Mouse (Mus musculus) intestine, embryonic 15.5 days (tissue): ENCODE measurements at regions not wholly inside any gene's neighbourhood (a gene's known extent, or its start where the extent isn't known, plus 50 kb on each side); places are given as distances from the start of the nearest gene placed in this dataset.
A peak's percentile ranks its signal among the peaks of the same experiment; 100 is the strongest.

Experiments
- ATAC-seq: fragments of 200-750 bp; cut with Nextera tagmentation; 2 replicates; pipeline ENCODE4 v1.8.0; 2017; ENCODE audit warnings: moderate TSS enrichment, moderate library complexity
- H3K27ac ChIP-seq: fragments of 300-500 bp; sonication (generic); 2 replicates; pipeline ENCODE4 v1.5.1; 2015; ENCODE audit warnings: mild to moderate bottlenecking, inconsistent platforms
- H3K27me3 ChIP-seq: fragments of 300-500 bp; sonication (generic); replicated peaks from 2 replicates; pipeline ENCODE4 v1.6.1; 2015; ENCODE audit warnings: inconsistent platforms
- H3K36me3 ChIP-seq: fragments of 300-500 bp; sonication (generic); 2 replicates; pipeline ENCODE4 v1.6.1; 2015; ENCODE audit warnings: inconsistent platforms
- H3K4me1 ChIP-seq: fragments of 300-500 bp; sonication (generic); replicated peaks from 2 replicates; pipeline ENCODE4 v1.6.1; 2015; ENCODE audit warnings: inconsistent platforms
- H3K4me2 ChIP-seq: fragments of 300-500 bp; sonication (generic); replicated peaks from 2 replicates; pipeline ENCODE4 v1.6.1; 2015; ENCODE audit warnings: mild to moderate bottlenecking, inconsistent platforms
- H3K4me3 ChIP-seq: fragments of 300-500 bp; sonication (generic); replicated peaks from 2 replicates; pipeline ENCODE4 v1.5.1; 2015; ENCODE audit warnings: inconsistent platforms
- H3K9ac ChIP-seq: fragments of 300-500 bp; sonication (generic); 2 replicates; pipeline ENCODE4 v1.6.1; 2015; ENCODE audit warnings: inconsistent platforms
- H3K9me3 ChIP-seq: fragments of 300-500 bp; sonication (generic); 2 replicates; pipeline ENCODE4 v1.6.1; 2016; ENCODE audit warnings: inconsistent platforms
- WGBS: fragments of 180-500 bp; shearing (Covaris S2); methylation state at CpG from one replicate; pipeline ENCODE4 v1.1.7; 2015; 5-methylcytosine and 5-hydroxymethylcytosine counted together

DNA sequence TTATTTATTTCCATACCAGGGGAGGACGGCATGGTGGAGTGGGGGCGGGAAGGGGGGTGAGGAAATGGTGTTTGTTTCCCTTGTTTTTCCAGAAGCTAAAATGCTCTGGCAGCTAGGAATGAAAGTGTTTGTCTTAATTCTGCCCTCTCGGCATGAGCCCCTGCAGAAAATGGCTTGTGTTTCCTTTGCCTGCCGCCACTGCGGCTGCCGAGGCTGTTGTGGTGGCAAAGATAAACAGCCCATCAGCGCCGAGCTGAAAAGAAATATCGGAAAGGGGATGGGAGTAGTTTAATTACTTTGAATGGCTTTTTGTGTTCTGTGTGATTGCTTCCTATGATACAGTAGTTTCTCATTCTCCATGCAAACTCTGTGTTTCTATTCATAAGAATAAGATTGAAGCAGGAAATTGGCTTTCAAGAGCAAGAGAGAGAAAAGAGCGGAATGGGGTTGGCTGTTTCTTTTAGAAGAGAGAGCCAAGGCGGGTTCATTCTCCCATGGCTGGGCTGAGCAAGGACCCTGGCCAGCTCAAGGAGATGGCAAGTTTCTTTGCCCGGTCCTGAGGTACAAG, 2512.2 kb upstream of the 5930422O12Rik start:
- H3K27ac ChIP-seq = no peak overlapping the region
- no peaks in the 10 kb centered on the region for H3K9me3 ChIP-seq
- ATAC-seq = no peak
- H3K4me3 ChIP-seq = peak overlapping the region; percentile 36
- WGBS = 9% methylated on average over 12 of the region's 12 CpGs
- peak overlapping the region; percentile 81 for H3K4me2 ChIP-seq
- H3K9ac ChIP-seq = 0 out of 2 replicates have a peak overlapping the region, but pooled peaks have one; percentile 34
- H3K36me3 ChIP-seq = no peaks in the 10 kb centered on the region
- 0 out of 2 replicates have a peak, but pooled peaks cover 4% of the 10 kb centered on the region for H3K4me1 ChIP-seq
- no peaks in the 10 kb centered on the region for H3K27me3 ChIP-seq

DNA sequence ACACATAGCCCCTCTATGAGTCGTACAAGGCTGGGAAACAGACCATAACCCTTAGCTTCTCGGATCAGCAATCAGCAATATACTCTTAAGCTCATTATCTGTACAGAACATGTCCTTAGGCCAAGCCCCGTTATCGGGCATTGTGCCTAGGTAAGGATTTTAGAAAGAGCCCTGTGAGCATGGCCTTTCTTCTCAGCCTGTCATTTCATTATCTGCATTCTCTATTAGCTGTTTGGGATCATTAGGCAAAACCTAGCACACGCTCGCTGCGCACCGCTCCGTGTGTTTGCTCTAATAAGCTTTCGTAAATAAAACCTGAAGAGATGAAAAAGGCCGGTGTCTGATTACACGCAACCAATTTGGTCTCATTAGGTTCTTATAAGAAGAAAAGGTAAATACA, 2507.1 kb upstream of the 5930422O12Rik start:
- no peak overlapping the region for H3K4me3 ChIP-seq
- no peaks in the 10 kb centered on the region for H3K27me3 ChIP-seq
- no peak for ATAC-seq
- H3K9me3 ChIP-seq = no peaks in the 10 kb centered on the region
- H3K9ac ChIP-seq = no peak overlapping the region
- H3K4me2 ChIP-seq = no peak overlapping the region
- WGBS = 73% methylated on average over 12 of the region's 12 CpGs
- no peak overlapping the region for H3K27ac ChIP-seq
- H3K4me1 ChIP-seq = no peaks in the 10 kb centered on the region
- H3K36me3 ChIP-seq = no peaks in the 10 kb centered on the region

DNA sequence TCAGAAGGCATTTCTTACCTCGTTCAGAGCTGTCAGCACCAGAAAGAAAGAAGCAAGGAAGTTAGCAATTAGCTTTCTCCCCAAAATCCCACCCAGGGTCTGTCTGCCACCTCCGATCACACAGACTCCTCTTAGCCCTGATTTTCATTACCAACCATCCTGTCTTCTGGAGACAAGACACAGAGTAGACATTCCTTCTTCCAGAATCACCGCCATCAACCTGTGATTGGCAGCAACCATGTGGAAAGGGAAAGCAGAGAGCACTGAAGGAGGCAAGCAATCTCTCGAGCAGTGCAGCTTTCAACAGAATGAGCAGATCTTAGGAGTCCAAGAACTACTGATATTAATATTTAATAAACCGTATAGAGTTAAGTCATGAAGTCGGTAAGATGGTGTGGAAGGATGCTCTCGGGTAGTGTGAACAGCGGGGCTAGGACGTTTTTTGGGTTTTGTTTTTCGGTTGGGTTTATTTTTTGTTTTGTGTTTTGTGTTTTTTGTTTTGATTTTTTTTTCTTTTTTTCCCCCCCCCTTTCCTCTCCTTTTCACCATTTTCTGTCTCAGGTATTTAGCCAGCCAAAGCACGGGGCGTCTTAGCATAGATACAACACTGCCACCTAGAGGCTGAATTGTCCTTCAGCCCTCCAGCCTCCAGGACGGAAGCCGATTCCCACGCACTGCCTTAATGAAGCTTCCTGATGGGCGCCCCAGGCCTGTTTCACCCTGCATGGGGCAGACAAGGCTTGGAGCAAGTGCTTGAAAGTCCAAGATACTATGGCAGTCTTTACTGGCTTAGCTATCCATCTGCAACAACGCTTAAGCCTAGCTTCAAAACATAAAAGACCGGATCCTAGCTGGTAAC, 2505.0 kb upstream of the 5930422O12Rik start:
- Histone ChIP-seq H3K4me3 (no peak overlapping the region), H3K4me1 (no peaks in the 10 kb centered on the region), H3K9ac (no peak overlapping the region), H3K27me3 (no peaks in the 10 kb centered on the region; the same call in 1 of the 2 replicates), H3K36me3 (no peaks in the 10 kb centered on the region), H3K9me3 (no peaks in the 10 kb centered on the region), H3K27ac (no peak overlapping the region), H3K4me2 (no peak overlapping the region)
- peak; percentile 78; the same call in 1 of the 2 replicates for ATAC-seq
- WGBS = 41% methylated on average over 18 of the region's 18 CpGs

DNA sequence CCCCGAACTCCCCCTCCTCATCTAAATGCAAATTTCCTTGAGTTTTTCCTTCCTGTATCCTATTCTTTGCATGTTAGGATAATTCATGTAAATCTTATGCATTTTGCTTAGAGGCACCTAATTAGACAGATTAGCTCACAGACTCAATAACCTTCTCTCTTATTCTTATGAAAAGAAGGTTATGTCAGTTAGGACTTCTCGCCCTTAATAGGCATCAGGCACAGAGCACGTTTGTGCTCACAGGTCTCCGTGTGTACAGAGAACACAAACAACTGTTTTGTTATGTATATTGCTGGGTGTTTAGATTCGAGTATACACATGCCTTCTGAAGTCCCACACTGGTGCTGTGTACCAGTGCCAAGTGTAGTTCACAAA, 2504.4 kb upstream of the 5930422O12Rik start:
- no peaks in the 10 kb centered on the region for H3K4me1 ChIP-seq
- 49% methylated on average over 5 of the region's 5 CpGs for WGBS
- H3K36me3 ChIP-seq = no peaks in the 10 kb centered on the region
- H3K9me3 ChIP-seq = no peaks in the 10 kb centered on the region
- H3K9ac ChIP-seq = no peak overlapping the region
- H3K27me3 ChIP-seq = no peaks in the 10 kb centered on the region; the same call in 1 of the 2 replicates
- H3K27ac ChIP-seq = no peak overlapping the region
- no peak for ATAC-seq
- H3K4me2 ChIP-seq = no peak overlapping the region
- no peak overlapping the region for H3K4me3 ChIP-seq

DNA sequence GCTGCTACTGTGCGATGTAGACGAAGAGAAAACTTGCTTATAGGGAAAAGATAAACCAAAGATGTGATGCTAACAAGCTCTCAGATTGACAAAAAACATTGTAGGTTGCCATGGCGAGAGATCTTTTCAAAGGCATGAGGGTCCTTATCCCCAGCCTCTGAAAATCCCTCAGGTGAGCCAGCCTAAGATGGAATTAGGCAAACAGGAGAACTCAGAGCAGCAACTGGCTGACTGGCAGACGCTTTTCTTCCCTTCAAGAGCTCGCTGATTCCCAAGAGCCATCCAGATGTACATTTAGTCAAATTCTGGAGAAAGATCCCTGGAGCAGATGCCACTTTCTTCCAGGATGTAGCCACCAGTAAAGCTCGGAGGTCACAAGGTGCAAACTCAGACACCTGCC, 2503.9 kb upstream of the 5930422O12Rik start:
- Histone ChIP-seq H3K4me1 (no peaks in the 10 kb centered on the region), H3K27me3 (no peaks in the 10 kb centered on the region; the same call in 1 of the 2 replicates), H3K4me3 (no peak overlapping the region), H3K9me3 (no peaks in the 10 kb centered on the region), H3K36me3 (no peaks in the 10 kb centered on the region), H3K4me2 (no peak overlapping the region), H3K27ac (no peak overlapping the region), H3K9ac (no peak overlapping the region)
- WGBS = 72% methylated on average over 6 of the region's 6 CpGs
- ATAC-seq = no peak

DNA sequence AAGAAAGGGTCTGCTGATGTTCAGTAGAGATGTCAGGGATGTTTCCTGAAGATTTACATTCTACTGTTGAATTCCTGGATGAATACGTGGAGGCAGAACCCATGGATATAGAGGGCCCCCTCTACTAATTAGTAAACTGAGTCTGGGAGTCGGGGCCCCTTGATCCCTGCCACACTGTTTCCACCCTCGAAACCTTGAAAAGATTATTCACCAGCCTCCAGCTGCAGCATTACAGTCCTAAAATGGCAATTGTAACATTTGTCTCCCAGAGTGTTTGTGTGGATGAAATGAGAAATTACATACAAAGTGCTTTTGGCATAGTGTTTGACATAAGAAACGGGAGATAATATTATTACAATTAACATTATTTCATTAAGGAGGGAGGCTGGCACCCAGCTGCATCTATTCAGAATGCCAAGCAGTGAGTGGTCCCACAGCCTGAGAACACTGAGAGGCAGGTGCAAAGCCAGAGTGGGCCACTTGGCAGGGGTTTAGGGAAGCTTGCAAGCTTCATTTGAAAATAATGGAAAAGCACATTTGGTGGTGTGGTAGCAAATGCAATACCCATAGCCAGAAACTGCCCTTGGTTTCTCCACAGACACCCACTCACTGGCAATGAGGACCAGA, 2490.9 kb upstream of the 5930422O12Rik start:
- no peak overlapping the region for H3K27ac ChIP-seq
- no peaks in the 10 kb centered on the region for H3K9me3 ChIP-seq
- no peaks in the 10 kb centered on the region for H3K27me3 ChIP-seq
- no peak overlapping the region for H3K4me2 ChIP-seq
- H3K36me3 ChIP-seq = no peaks in the 10 kb centered on the region
- no peaks in the 10 kb centered on the region for H3K4me1 ChIP-seq
- H3K4me3 ChIP-seq = no peak overlapping the region
- 72% methylated on average over 4 of the region's 4 CpGs for WGBS
- no peak for ATAC-seq
- no peak overlapping the region for H3K9ac ChIP-seq

DNA sequence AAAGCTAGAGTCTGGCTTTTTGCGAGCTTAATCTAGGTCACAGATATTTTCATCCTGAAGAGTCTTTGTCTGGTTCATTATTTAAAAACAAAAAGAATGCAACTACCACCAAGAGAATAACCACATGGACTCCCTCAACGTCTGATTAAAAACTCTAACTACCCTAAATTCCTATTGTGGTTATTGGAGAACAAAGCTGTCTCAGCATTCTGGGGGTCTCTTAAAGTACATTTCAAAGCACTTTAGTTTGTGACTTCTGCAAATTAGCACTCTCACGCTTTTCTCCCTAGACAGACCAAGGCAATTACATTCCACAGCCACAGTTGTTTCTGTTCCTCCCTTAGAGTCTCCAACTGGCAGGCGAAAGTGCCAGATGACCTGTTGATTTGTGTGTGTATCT, 2487.6 kb upstream of the 5930422O12Rik start:
- no peak overlapping the region for H3K27ac ChIP-seq
- no peaks in the 10 kb centered on the region for H3K4me1 ChIP-seq
- no peak overlapping the region for H3K4me2 ChIP-seq
- no peak overlapping the region for H3K9ac ChIP-seq
- H3K9me3 ChIP-seq = no peaks in the 10 kb centered on the region
- no peak overlapping the region for H3K4me3 ChIP-seq
- no peak for ATAC-seq
- no peaks in the 10 kb centered on the region for H3K36me3 ChIP-seq
- H3K27me3 ChIP-seq = no peaks in the 10 kb centered on the region
- WGBS = 29% methylated on average over 4 of the region's 4 CpGs

DNA sequence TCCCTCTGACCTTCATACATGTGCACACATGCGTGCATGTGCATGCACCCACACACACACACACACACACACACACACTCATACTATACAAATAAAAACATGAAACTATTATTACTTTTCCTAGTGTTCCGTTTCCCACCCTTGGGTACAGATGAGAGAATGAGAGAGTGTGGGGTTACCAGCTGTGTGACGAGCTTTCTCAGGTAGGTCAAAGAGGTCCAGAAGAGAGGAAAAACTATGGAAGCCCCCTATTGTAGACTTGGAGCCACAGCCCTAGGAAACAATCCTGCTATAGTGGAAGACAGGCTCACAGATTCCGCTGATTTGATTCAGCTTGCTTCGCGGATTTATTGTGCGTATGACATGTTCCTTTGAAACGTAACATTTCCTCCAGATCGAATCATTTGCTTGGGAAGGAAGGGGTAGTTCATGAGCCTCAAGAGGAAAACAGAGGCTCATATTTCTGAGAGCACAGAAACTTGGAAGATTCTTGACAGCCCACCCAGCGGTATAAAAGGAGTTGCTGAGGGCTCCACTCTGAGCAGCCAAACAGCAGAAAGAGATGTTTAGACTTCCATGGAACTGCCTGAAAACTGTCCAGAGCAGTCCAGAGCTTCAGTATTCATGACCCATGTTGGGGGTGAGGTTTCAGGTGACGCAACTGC, 2486.9 kb upstream of the 5930422O12Rik start:
- Histone ChIP-seq H3K4me1 (no peaks in the 10 kb centered on the region), H3K9ac (no peak overlapping the region), H3K27ac (no peak overlapping the region), H3K4me3 (no peak overlapping the region), H3K4me2 (no peak overlapping the region), H3K27me3 (no peaks in the 10 kb centered on the region), H3K36me3 (no peaks in the 10 kb centered on the region), H3K9me3 (no peaks in the 10 kb centered on the region)
- no peak for ATAC-seq
- whole genome bisulfite sequencing = 66% methylated on average over 11 of the region's 11 CpGs

DNA sequence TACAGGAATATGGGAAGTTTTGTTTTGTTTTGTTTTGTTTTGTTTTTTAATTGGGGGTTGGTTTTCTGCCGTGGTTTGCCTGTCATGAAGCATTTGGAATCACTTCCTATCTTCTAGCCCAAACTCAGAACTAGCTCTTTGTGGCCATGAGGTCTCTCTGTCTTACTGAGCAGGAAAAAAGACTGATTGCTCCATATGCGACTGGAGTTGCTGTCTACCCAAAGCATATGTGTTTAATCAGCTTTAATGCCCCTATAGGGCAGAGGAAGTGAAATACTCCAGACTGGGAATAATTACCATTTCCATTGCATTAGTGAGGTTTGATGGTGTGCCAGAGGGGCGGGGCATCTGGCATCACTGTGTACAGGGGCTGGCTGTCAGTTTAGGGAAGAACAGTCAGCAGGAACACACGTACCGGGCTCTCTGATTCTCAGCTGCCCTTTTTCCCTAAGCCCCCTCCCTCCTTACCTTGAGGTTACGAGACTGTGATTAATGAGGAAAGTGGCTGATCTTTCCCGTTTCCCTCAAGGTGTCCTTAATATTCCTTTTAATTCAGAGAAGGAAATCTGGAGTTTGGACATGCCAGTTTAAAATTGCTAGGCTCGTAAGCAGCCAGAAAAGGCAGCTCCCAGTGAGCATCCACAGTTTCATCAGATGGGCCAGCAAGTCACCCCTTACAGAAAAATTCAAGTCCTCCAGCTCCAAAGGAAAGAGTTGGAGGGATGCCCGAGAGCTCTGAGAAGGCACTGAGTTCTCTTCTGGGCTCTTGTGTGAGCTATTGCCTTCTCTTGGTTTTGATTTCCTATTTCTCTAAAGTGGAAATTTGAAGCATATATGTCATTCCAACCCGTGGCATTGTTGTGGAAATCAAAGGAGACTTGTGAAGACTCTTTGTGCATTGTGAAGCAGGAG, 2482.1 kb upstream of the 5930422O12Rik start:
- H3K9me3 ChIP-seq = no peaks in the 10 kb centered on the region
- no peaks in the 10 kb centered on the region for H3K36me3 ChIP-seq
- no peak overlapping the region for H3K4me2 ChIP-seq
- no peaks in the 10 kb centered on the region for H3K27me3 ChIP-seq
- H3K27ac ChIP-seq = no peak overlapping the region
- H3K4me3 ChIP-seq = no peak overlapping the region
- ATAC-seq = no peak
- WGBS = 75% methylated on average over 10 of the region's 10 CpGs
- no peaks in the 10 kb centered on the region for H3K4me1 ChIP-seq
- no peak overlapping the region for H3K9ac ChIP-seq

DNA sequence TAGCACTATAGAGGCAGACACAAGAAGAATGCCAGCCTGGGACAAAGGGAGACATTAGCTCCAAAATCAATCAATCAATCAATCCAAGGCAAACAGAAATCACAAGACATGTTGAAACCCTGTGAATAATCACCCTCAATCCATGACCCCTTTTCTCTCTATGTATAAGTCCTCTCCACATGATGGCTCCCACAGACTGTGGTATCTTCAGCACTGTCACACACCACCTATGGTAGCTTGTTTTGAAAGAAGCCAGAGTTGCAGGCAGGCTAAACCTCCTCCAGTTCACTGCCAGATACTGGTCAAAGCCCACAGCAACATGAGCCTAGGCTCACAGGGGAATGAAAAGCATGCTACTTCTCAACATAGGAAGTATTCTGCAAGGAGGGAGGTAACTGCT, 2475.7 kb upstream of the 5930422O12Rik start:
- Histone ChIP-seq H3K27me3 (no peaks in the 10 kb centered on the region), H3K4me3 (no peak overlapping the region), H3K9me3 (no peaks in the 10 kb centered on the region), H3K4me2 (no peak overlapping the region), H3K27ac (no peak overlapping the region), H3K36me3 (no peaks in the 10 kb centered on the region), H3K9ac (no peak overlapping the region), H3K4me1 (no peaks in the 10 kb centered on the region)
- ATAC-seq = no peak

DNA sequence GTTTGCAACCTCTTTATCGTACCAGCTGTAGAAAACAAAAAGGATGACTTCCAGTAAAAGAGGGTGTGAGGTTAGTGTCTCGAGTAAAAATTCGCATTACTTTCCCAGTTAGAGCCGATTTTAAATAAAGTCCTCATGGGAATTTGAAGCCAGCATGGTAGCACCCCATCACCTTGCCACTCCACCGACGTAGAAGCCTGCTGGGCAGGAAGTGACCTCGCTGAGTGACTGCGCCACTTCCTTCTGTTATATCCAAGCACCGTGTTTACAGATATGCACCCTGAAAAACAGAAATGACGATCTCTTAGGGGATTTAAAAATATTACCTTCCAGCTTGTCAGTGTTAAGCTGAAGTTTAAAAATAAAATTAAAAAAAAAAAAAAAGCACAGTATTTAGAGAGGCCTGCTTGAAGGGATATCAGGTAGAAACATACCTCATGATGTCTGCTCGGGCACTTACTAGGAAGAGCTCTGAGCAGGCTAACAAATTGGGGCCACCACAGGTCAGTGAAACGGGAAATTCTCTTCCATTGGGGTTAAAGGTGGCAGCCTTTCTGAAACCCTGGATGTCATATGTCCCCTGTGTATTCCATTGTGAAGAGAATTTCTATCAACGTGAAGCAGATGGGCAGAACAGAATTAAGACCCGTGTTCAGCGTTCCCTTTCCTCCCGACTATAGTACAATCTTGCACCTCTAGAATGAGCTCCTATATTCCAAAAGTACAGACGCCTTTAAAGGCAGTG, 2468.9 kb upstream of the 5930422O12Rik start:
- Histone ChIP-seq H3K9ac (no peak overlapping the region), H3K4me2 (peak overlapping the region; percentile 51), H3K9me3 (no peaks in the 10 kb centered on the region), H3K4me3 (no peak overlapping the region), H3K36me3 (no peaks in the 10 kb centered on the region), H3K4me1 (no peaks in the 10 kb centered on the region), H3K27ac (no peak overlapping the region), H3K27me3 (no peaks in the 10 kb centered on the region)
- no peak for ATAC-seq
- 48% methylated on average over 17 of the region's 17 CpGs for WGBS
